In the genomic region with DNA sequence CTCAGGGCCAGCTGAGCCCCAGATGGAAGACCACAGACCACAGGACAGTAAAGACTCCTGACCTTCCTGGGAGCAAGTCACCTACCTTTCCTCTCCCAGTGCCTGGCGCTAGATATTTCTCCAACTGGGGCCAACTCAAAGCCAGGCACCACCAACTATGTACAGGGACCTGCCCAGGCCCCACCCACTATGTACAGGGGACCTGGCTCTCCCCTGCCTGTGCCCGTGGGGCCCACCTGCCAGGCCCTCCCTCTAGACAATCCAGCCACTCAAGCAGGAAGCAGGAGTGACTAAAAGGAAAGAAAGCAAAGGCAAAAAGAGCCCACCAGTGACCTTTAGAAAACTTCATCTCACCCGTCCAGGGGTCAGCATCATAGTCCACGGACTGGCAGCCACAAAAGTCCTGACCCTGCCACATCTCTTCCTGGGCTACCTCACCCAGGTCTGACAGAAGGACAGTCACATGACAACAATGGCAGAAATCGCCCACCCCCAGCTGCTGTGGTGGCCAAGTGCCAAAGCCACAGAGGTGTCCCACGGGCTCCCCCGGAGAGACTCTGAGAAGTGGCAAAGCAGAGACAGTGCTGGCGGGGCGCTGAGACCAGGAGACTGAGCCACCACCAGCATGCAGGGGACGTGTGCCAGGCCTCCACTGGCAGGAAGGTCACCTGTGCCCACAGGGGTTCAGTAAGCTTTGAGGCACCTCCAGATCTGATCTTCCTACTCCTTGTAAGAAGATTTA, we compare ENCODE assay signal across 18 mouse cellular contexts. TPM values are rescaled to one million over a fixed set of nuclear protein-coding genes. Genes with fewer than 3 reads are reported as not detected.
A peak's percentile ranks its signal among the peaks of the same experiment; 100 is the strongest.
DNase-seq lines count a peak whose midpoint lies in the region; ATAC-seq and TF ChIP-seq lines count a peak whose summit lies in the region.
"Had no signal": no experiment of that assay in that cellular context is flagged by ENCODE, and none has a peak within 500 bp of the region (broad histone marks: within the 10 kb centered on the region; RNA-seq: fewer than 3 reads in every experiment).

No protein-coding gene starts in this region.

- no peaks in the 10 kb centered on the region for H3K27me3 ChIP-seq in kidney, adult 2 months (replicated peaks; ENCODE audit: control insufficient read depth, insufficient read depth, low read length)
- H3K27me3 ChIP-seq in cerebellum, adult 2 months (ENCODE audit: control insufficient read depth, insufficient read depth, low read length): no peaks in the 10 kb centered on the region
- no peaks in the 10 kb centered on the region for H3K27me3 ChIP-seq in intestine, embryonic 16.5 days (replicated peaks; ENCODE audit: control insufficient read depth, insufficient read depth, low read length)
- H3K27me3 ChIP-seq: embryonic facial prominence, embryonic 12.5 days; forebrain, embryonic 12.5 days; neural tube, embryonic 13.5 days had no signal

- H3K4me1 ChIP-seq in kidney, adult 2 months (ENCODE audit: control insufficient read depth, insufficient read depth, low read length): peaks cover 76% of the 10 kb centered on the region
- H3K4me1 ChIP-seq in cerebellum, adult 2 months (ENCODE audit: control insufficient read depth, insufficient read depth, low read length): peaks cover 79% of the 10 kb centered on the region
- peaks cover 80% of the 10 kb centered on the region for H3K4me1 ChIP-seq in intestine, embryonic 16.5 days (ENCODE audit: control insufficient read depth, insufficient read depth, low read length)

- ATAC-seq in intestine, embryonic 16.5 days: no peak
- ATAC-seq: midbrain, embryonic 13.5 days had no signal

- DNase-seq in cerebellum, adult 18-20 months: peak; percentile 57 to 65
- no peak for DNase-seq in cerebellum, adult 9-10 months
- peak; percentile 49 for DNase-seq in kidney, adult 2 months
- DNase-seq in kidney, adult 8-10 months: no peak
- DNase-seq in cerebellum, adult 2 months: peak; percentile 63 to 67
- no peak for DNase-seq in adipocyte (ENCODE audit: low spot score)
- no peak for DNase-seq in frontal cortex, postnatal 36 days (ENCODE audit: low spot score in 2 of 2)
- DNase-seq: adrenal gland, postnatal 36 days; B cell, adult 2 months; lung, postnatal 36 days; retina, postnatal 1 day had no signal

- TF ChIP-seq CTCF in kidney, adult 2 months (conservative IDR thresholded peaks at IDR 0.05; ENCODE audit: insufficient read depth, insufficient read length, low read depth, low read length): no peak
- no peak for TF ChIP-seq CTCF in cerebellum, adult 2 months (IDR thresholded peaks at IDR 0.05; ENCODE audit: borderline replicate concordance, insufficient read depth, low read depth, low read length)

- H3K4me3 ChIP-seq in kidney, adult 2 months (ENCODE audit: insufficient read depth, low read depth, low read length): no peak overlapping the region
- no peak overlapping the region for H3K4me3 ChIP-seq in cerebellum, adult 2 months (replicated peaks; ENCODE audit: insufficient read depth, low read depth, low read length)
- H3K4me3 ChIP-seq in intestine, embryonic 16.5 days (ENCODE audit: low read length): no peak overlapping the region
- H3K4me3 ChIP-seq: embryonic facial prominence, embryonic 12.5 days; forebrain, embryonic 12.5 days; limb, embryonic 13.5 days; midbrain, embryonic 13.5 days; neural tube, embryonic 13.5 days had no signal

- 0 out of 2 replicates have a peak overlapping the region, but pooled peaks have one; percentile 24 for H3K9ac ChIP-seq in intestine, embryonic 16.5 days (ENCODE audit: low read depth, low read length)
- H3K9ac ChIP-seq: embryonic facial prominence, embryonic 12.5 days; forebrain, embryonic 12.5 days; limb, embryonic 13.5 days; midbrain, embryonic 13.5 days; neural tube, embryonic 13.5 days had no signal

- H3K36me3 ChIP-seq in kidney, adult 2 months (ENCODE audit: control insufficient read depth, insufficient read depth, low read length): no peaks in the 10 kb centered on the region
- H3K36me3 ChIP-seq in intestine, embryonic 16.5 days (ENCODE audit: control insufficient read depth, insufficient read depth, low read length): no peaks in the 10 kb centered on the region
- H3K36me3 ChIP-seq: embryonic facial prominence, embryonic 12.5 days; limb, embryonic 13.5 days; midbrain, embryonic 13.5 days; neural tube, embryonic 13.5 days had no signal

- H3K27ac ChIP-seq in kidney, adult 2 months (ENCODE audit: insufficient read depth, low read depth, low read length): no peak overlapping the region
- no peak overlapping the region for H3K27ac ChIP-seq in cerebellum, adult 2 months (ENCODE audit: insufficient read depth, low read length)
- H3K27ac ChIP-seq in intestine, embryonic 16.5 days (ENCODE audit: low read length): peak overlapping the region; percentile 65
- H3K27ac ChIP-seq: embryonic facial prominence, embryonic 12.5 days; forebrain, embryonic 12.5 days; limb, embryonic 13.5 days; midbrain, embryonic 13.5 days; neural tube, embryonic 13.5 days had no signal

- H3K9me3 ChIP-seq in intestine, embryonic 16.5 days (ENCODE audit: control insufficient read depth, low read length): no peaks in the 10 kb centered on the region
- H3K9me3 ChIP-seq: embryonic facial prominence, embryonic 12.5 days; forebrain, embryonic 12.5 days; limb, embryonic 13.5 days; midbrain, embryonic 13.5 days; neural tube, embryonic 13.5 days had no signal

- WGBS in kidney, adult 2 months: 50% methylated on average over 10 of the region's 10 CpGs
- 36% methylated on average over 10 of the region's 10 CpGs for WGBS in cerebellum, adult 2 months
- 72% methylated on average over 10 of the region's 10 CpGs for WGBS in intestine, embryonic 16.5 days

- TF ChIP-seq POLR2A in kidney, adult 2 months (IDR thresholded peaks at IDR 0.05; ENCODE audit: low read depth, low read length): no peak
- TF ChIP-seq POLR2A in cerebellum, adult 2 months (IDR thresholded peaks at IDR 0.05; ENCODE audit: borderline replicate concordance, insufficient read depth, low read length): no peak

- peak overlapping the region; percentile 19; the same call in 1 of the 2 replicates for H3K4me2 ChIP-seq in intestine, embryonic 16.5 days (ENCODE audit: low read depth, low read length)
- H3K4me2 ChIP-seq: embryonic facial prominence, embryonic 12.5 days; forebrain, embryonic 12.5 days; heart, embryonic 11.5 days; limb, embryonic 13.5 days; midbrain, embryonic 13.5 days; neural tube, embryonic 13.5 days had no signal

RNA-seq across cellular contexts. Expression of a gene that starts 28.3 kb away (rescaled TPM):
- polyA plus RNA-seq in kidney, adult 2 months (2012; rRNA removed): 15.7 and 19.4 TPM in 2 replicates
- 75.0 and 78.6 TPM in 2 replicates for polyA plus RNA-seq in cerebellum, adult 2 months (2012; rRNA removed)
- 4.8 and 7.1 TPM in 2 replicates for polyA plus RNA-seq in intestine, embryonic 16.5 days (2015; fragmentation: Nextera tagmentation; extraction: Ambion mirVana)

RNA-seq across cellular contexts. Expression of a gene that starts 59.1 kb away (rescaled TPM):
- polyA plus RNA-seq in kidney, adult 2 months (2012; rRNA removed): 0.31 and 0.42 TPM in 2 replicates
- 4.4 and 4.8 TPM in 2 replicates for polyA plus RNA-seq in cerebellum, adult 2 months (2012; rRNA removed)
- polyA plus RNA-seq in intestine, embryonic 16.5 days (2015; fragmentation: Nextera tagmentation; extraction: Ambion mirVana): 0.43 and 0.53 TPM in 2 replicates

Comparison
In these comparisons a context has a peak if more than half of its experiments do, and no peak if none do; other contexts are left out.
1. DNase-seq: peak in cerebellum, adult 18-20 months (2 of 2), kidney, adult 2 months (single experiment) and cerebellum, adult 2 months (2 of 2); none in cerebellum, adult 9-10 months (single experiment), kidney, adult 8-10 months (0 of 2), adipocyte (single experiment) and frontal cortex, postnatal 36 days (0 of 2).